Mouse (Mus musculus) stomach, embryonic 14.5 days (tissue): ENCODE measurements around the gene Trim65. TPM values are rescaled to one million over a fixed set of nuclear protein-coding genes. Genes with fewer than 3 reads are reported as not detected.
"Not testable (repeated sequence)": the region's sequence is repeated elsewhere in the genome, so short reads cannot be mapped to it uniquely, and the experiment has no call there.

Experiments
- ATAC-seq: fragments of 200-750 bp; cut with Nextera tagmentation; 2 replicates; pipeline ENCODE4 v1.8.0; 2017; ENCODE audit warnings: low read depth, moderate TSS enrichment; ENCODE audit not compliant: insufficient number of reproducible peaks, insufficient read depth, low FRiP score
- H3K27ac ChIP-seq: fragments of 300-500 bp; sonication (generic); 2 replicates; pipeline ENCODE4 v1.5.1; 2014; ENCODE audit warnings: mild to moderate bottlenecking, low read length, moderate library complexity, mixed read lengths
- H3K27me3 ChIP-seq: fragments of 300-500 bp; sonication (generic); 2 replicates; pipeline ENCODE4 v1.6.1; 2014; ENCODE audit warnings: low read length, control low read depth, mixed read lengths; ENCODE audit not compliant: control insufficient read depth, insufficient read depth
- H3K36me3 ChIP-seq: fragments of 300-500 bp; sonication (generic); 2 replicates; pipeline ENCODE4 v1.6.1; 2014; ENCODE audit warnings: mild to moderate bottlenecking, control low read depth, low read length, moderate library complexity, mixed read lengths; ENCODE audit not compliant: control insufficient read depth, insufficient read depth
- H3K4me1 ChIP-seq: fragments of 300-500 bp; sonication (generic); 2 replicates; pipeline ENCODE4 v1.6.1; 2014; ENCODE audit warnings: low read length, control low read depth, mixed read lengths; ENCODE audit not compliant: control insufficient read depth, insufficient read depth
- H3K4me2 ChIP-seq: fragments of 300-500 bp; sonication (generic); replicated peaks from 2 replicates; pipeline ENCODE4 v1.6.1; 2014; ENCODE audit warnings: low read depth, low read length, control low read depth
- H3K4me3 ChIP-seq: fragments of 300-500 bp; sonication (generic); 2 replicates; pipeline ENCODE4 v1.5.1; 2014; ENCODE audit warnings: low read depth, low read length, control low read depth
- H3K9ac ChIP-seq: fragments of 300-500 bp; sonication (generic); replicated peaks from 2 replicates; pipeline ENCODE4 v1.6.1; 2014; ENCODE audit warnings: low read depth, mild to moderate bottlenecking, control low read depth, low read length, moderate library complexity, mixed read lengths
- H3K9me3 ChIP-seq: fragments of 300-500 bp; sonication (generic); 2 replicates; pipeline ENCODE4 v1.6.1; 2016; ENCODE audit warnings: low read depth, low read length, control low read depth; ENCODE audit not compliant: control insufficient read depth
- WGBS: fragments of 180-500 bp; shearing (Covaris S2); extraction: QIAGEN DNeasy Blood & Tissue Kit; methylation state at CpG from one replicate; pipeline ENCODE4 v1.1.7; 2014; 5-methylcytosine and 5-hydroxymethylcytosine counted together
- polyA plus RNA-seq: library from polyadenylated mRNA; unstranded; fragments of >200 nt; fragmentation: Nextera tagmentation; extraction: Ambion mirVana; gene quantifications from 2 replicates; pipeline ENCODE4 v1.2.1, GENCODE M21; 2014

Gene Trim65
- polyA plus RNA-seq, 1 experiment from 2014 or later, result 5.0 TPM

DNA sequence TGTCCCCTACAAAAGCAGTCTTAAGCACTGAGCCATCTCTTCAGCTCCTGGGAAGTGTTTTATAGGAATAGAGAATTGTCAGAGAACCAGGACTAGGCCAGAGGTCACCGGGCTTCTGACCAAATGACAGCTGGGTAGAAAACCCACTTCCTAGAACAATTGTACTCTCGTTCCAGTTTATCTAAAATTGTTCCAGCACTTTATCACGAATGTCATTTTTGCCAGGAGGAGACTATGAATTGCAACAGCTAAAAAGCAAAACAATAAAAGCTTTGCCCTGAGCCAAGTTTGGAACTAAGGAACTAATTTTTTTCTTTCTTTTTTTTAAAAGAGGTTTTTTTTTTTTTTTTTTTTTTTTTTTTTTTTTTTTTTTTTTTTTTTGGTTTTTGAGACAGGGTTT lies 35.4 kb downstream of the Trim65 start:
- no peaks in the 10 kb centered on the region for H3K27me3 ChIP-seq
- 73% methylated on average over 3 of the region's 3 CpGs for WGBS
- no peak for ATAC-seq
- H3K27ac ChIP-seq, result no peak overlapping the region
- no peak overlapping the region for H3K4me3 ChIP-seq
- H3K9ac ChIP-seq, result no peak overlapping the region
- H3K36me3 ChIP-seq, result no peaks in the 10 kb centered on the region
- peaks cover 15% of the 10 kb centered on the region for H3K4me1 ChIP-seq
- H3K4me2 ChIP-seq, result no peak overlapping the region
- H3K9me3 ChIP-seq, result no peaks in the 10 kb centered on the region

- Histone ChIP-seq H3K4me3 (no peak overlapping the region), H3K9me3 (no peaks in the 10 kb centered on the region), H3K27me3 (no peaks in the 10 kb centered on the region), H3K27ac (no peak overlapping the region), H3K4me2 (no peak overlapping the region), H3K9ac (no peak overlapping the region), H3K4me1 (peaks cover under 1% of the 10 kb centered on the region; the same call in 1 of the 2 replicates), H3K36me3 (no peaks in the 10 kb centered on the region)
- ATAC-seq, result no peak
- 41% methylated on average over 16 of the region's 16 CpGs for WGBS
Measured at GRCm38 (mm10) chr11:116093771-116094565, 37.0 kb downstream of the Trim65 start.

DNA sequence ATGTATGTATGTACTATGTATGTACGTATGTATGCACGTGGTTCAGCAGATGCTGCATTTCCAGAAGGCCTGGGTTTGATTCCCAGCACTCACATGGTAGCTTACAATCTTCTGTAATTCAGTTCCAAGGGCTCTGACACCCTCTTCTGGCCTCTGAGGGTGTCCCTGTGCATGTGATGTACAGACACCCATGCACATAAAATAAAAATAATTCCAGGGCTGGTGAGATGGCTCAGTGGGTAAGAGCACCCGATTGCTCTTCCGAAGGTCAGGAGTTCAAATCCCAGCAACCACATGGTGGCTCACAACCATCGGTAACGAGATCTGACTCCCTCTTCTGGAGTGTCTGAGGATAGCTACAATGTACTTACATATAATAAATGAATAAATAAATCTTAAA lies 38.0 kb downstream of the Trim65 start:
- 86% methylated on average over 6 of the region's 6 CpGs for WGBS
- not testable (repeated sequence) for H3K4me1 ChIP-seq, H3K4me3 ChIP-seq, H3K27me3 ChIP-seq, H3K27ac ChIP-seq, H3K4me2 ChIP-seq, H3K9me3 ChIP-seq, ATAC-seq, H3K9ac ChIP-seq, H3K36me3 ChIP-seq

GRCm38 (mm10) chr11:116091591-116091990 lies 39.3 kb downstream of the Trim65 start:
- no peaks in the 10 kb centered on the region for H3K27me3 ChIP-seq
- no peak overlapping the region for H3K4me3 ChIP-seq
- H3K27ac ChIP-seq, result no peak overlapping the region
- peaks cover 4% of the 10 kb centered on the region; the same call in 1 of the 2 replicates for H3K4me1 ChIP-seq
- 89% methylated on average over 6 of the region's 6 CpGs for WGBS
- no peak for ATAC-seq
- no peak overlapping the region for H3K4me2 ChIP-seq
- no peaks in the 10 kb centered on the region for H3K36me3 ChIP-seq
- no peak overlapping the region for H3K9ac ChIP-seq
- H3K9me3 ChIP-seq, result no peaks in the 10 kb centered on the region

GRCm38 (mm10) chr11:116089545-116089944 lies 41.4 kb downstream of the Trim65 start:
- no peak overlapping the region for H3K4me2 ChIP-seq
- no peaks in the 10 kb centered on the region for H3K9me3 ChIP-seq
- H3K9ac ChIP-seq, result no peak overlapping the region
- H3K36me3 ChIP-seq, result no peaks in the 10 kb centered on the region; the same call in 1 of the 2 replicates
- no peaks in the 10 kb centered on the region for H3K27me3 ChIP-seq
- peaks cover 9% of the 10 kb centered on the region; the same call in 1 of the 2 replicates for H3K4me1 ChIP-seq
- H3K27ac ChIP-seq, result no peak overlapping the region
- H3K4me3 ChIP-seq, result no peak overlapping the region
- ATAC-seq, result no peak
- 87% methylated on average over 6 of the region's 6 CpGs for WGBS

- ATAC-seq, result no peak
- H3K9me3 ChIP-seq, result no peaks in the 10 kb centered on the region
Measured at GRCm38 (mm10) chr11:116088741-116089394, 42.1 kb downstream of the Trim65 start.

DNA sequence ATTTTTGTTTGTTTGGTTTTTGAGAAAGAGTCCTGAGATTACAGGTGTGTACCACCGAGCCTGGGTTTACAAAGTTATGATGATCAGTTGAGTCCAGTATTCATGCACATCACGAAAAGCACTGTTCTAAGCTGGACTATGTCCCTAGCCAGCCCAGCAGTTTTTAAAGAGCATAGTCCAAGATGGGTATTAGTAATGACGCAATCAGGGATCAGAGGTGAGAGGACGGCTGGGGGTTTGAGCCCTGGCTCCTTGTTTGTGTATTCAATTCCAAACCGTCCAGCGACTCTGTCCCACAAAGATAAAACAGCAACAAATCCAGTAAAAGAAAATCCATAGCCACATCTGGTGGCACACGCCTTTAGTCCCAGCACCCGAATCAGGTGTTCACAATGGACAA lies 42.7 kb downstream of the Trim65 start:
- Histone ChIP-seq H3K36me3 (peaks cover 10% of the 10 kb centered on the region), H3K27ac (peak overlapping the region; percentile 35; the same call in 1 of the 2 replicates), H3K27me3 (no peaks in the 10 kb centered on the region), H3K4me1 (peaks cover 9% of the 10 kb centered on the region; the same call in 1 of the 2 replicates), H3K4me3 (peak overlapping the region; percentile 43; the same call in 1 of the 2 replicates), H3K9me3 (no peaks in the 10 kb centered on the region), H3K4me2 (peak overlapping the region; percentile 48), H3K9ac (no peak overlapping the region)
- ATAC-seq, result no peak
- WGBS, result 74% methylated on average over 8 of the region's 8 CpGs

More at GRCm38 (mm10) chr11:116088741-116089394, 42.1 kb downstream of the Trim65 start:
- Histone ChIP-seq H3K36me3 (peaks cover 3% of the 10 kb centered on the region; the same call in 1 of the 2 replicates), H3K9ac (no peak overlapping the region), H3K4me2 (no peak overlapping the region), H3K27me3 (no peaks in the 10 kb centered on the region), H3K4me3 (no peak overlapping the region), H3K4me1 (peaks cover 9% of the 10 kb centered on the region; the same call in 1 of the 2 replicates), H3K27ac (no peak overlapping the region)
- WGBS, result 81% methylated on average over 11 of the region's 11 CpGs

- peak overlapping the region; percentile 43 for H3K4me3 ChIP-seq
- WGBS, result 3% methylated on average over 31 of the region's 31 CpGs
- peak overlapping the region; percentile 48 for H3K4me2 ChIP-seq
- peaks cover 9% of the 10 kb centered on the region; the same call in 1 of the 2 replicates for H3K4me1 ChIP-seq
- H3K9ac ChIP-seq, result no peak overlapping the region
- H3K27me3 ChIP-seq, result no peaks in the 10 kb centered on the region
- peak; percentile 78 for ATAC-seq
- no peaks in the 10 kb centered on the region for H3K9me3 ChIP-seq
- H3K36me3 ChIP-seq, result peaks cover 14% of the 10 kb centered on the region
- peak overlapping the region; percentile 35 for H3K27ac ChIP-seq
Measured at GRCm38 (mm10) chr11:116087194-116088130, 43.5 kb downstream of the Trim65 start.
